Mouse (Mus musculus) MEL (cell line): Measurements from ENCODE around the gene Acot7.

Experiments
- CHD1 ChIP-seq: IDR thresholded peaks from 2 replicates; pipeline ENCODE4 v1.6.1; 2012; ENCODE audit warnings: low read depth, mild to moderate bottlenecking, inconsistent platforms, low read length, improper control_type of control experiment
- EP300 ChIP-seq, 2 experiments: IDR thresholded peaks; 2 replicates each; pipeline ENCODE4 v1.6.1; 2011; ENCODE audit warnings: improper control_type of control experiment in 2 of 2, low read length in 2 of 2, low read depth in 1 of 2, mild to moderate bottlenecking in 1 of 2
- HCFC1 ChIP-seq: IDR thresholded peaks from 2 replicates; pipeline ENCODE4 v1.6.1; 2012; ENCODE audit warnings: low read depth, mild to moderate bottlenecking, inconsistent platforms, low read length, improper control_type of control experiment, moderate library complexity
- MAX ChIP-seq: IDR thresholded peaks from 2 replicates; pipeline ENCODE4 v1.6.1; 2011; ENCODE audit warnings: low read length, improper control_type of control experiment
- MYC ChIP-seq: IDR thresholded peaks from 2 replicates; pipeline ENCODE4 v1.6.1; 2011; ENCODE audit warnings: low read depth, mild to moderate bottlenecking, low read length, improper control_type of control experiment, moderate library complexity
- TCF12 ChIP-seq: IDR thresholded peaks from 2 replicates; pipeline ENCODE4 v1.6.1; 2014; ENCODE audit warnings: low read depth, mild to moderate bottlenecking, inconsistent platforms, low read length, improper control_type of control experiment, moderate library complexity
- ZMIZ1 ChIP-seq: IDR thresholded peaks from 2 replicates; pipeline ENCODE4 v1.6.1; 2012; ENCODE audit warnings: low read depth, mild to moderate bottlenecking, inconsistent platforms, low read length, improper control_type of control experiment, moderate library complexity

- no peak for TF ChIP-seq ZMIZ1
- TF ChIP-seq CHD1, result no peak
- TF ChIP-seq MAX, result no peak
- no peak for TF ChIP-seq MYC
- TF ChIP-seq HCFC1, result no peak
- TF ChIP-seq EP300 (IDR thresholded peaks at IDR 0.05; ENCODE audit: low read depth in 1 of 2, low read length in 2 of 2), result no peak
- TF ChIP-seq TCF12, result no peak
These were observed 37.0 kb downstream of the Acot7 start for GRCm38 (mm10) chr4:152214871-152215415.
